Mouse (Mus musculus) hindbrain, embryonic 13.5 days (tissue): ENCODE data around the gene Cnpy1. TPM values are rescaled to one million over a fixed set of nuclear protein-coding genes. Genes with fewer than 3 reads are reported as not detected.

Experiments used
- ATAC-seq: fragments of 200-750 bp; cut with Nextera tagmentation; 2 replicates; pipeline ENCODE4 v1.8.0; 2017; ENCODE audit warnings: moderate TSS enrichment; ENCODE audit not compliant: low FRiP score
- H3K27ac ChIP-seq: fragments of 300-500 bp; sonication (generic); 2 replicates; pipeline ENCODE4 v1.5.1; 2015; ENCODE audit warnings: inconsistent platforms, mild to moderate bottlenecking, moderate library complexity
- H3K27me3 ChIP-seq: fragments of 300-500 bp; sonication (generic); 2 replicates; pipeline ENCODE4 v1.6.1; 2015; ENCODE audit warnings: mild to moderate bottlenecking, inconsistent platforms
- H3K36me3 ChIP-seq: fragments of 300-500 bp; sonication (generic); 2 replicates; pipeline ENCODE4 v1.6.1; 2015; ENCODE audit warnings: mild to moderate bottlenecking, inconsistent platforms
- H3K4me1 ChIP-seq: fragments of 300-500 bp; sonication (generic); replicated peaks from 2 replicates; pipeline ENCODE4 v1.6.1; 2015; ENCODE audit warnings: inconsistent platforms
- H3K4me2 ChIP-seq: fragments of 300-500 bp; sonication (generic); 2 replicates; pipeline ENCODE4 v1.6.1; 2015; ENCODE audit warnings: inconsistent platforms, mild to moderate bottlenecking, moderate library complexity
- H3K4me3 ChIP-seq: fragments of 300-500 bp; sonication (generic); 2 replicates; pipeline ENCODE4 v1.5.1; 2015; ENCODE audit warnings: mild to moderate bottlenecking, inconsistent platforms
- H3K9ac ChIP-seq: fragments of 300-500 bp; sonication (generic); 2 replicates; pipeline ENCODE4 v1.6.1; 2015; ENCODE audit warnings: mild to moderate bottlenecking, inconsistent platforms
- H3K9me3 ChIP-seq: fragments of 300-500 bp; sonication (generic); 2 replicates; pipeline ENCODE4 v1.6.1; 2016; ENCODE audit warnings: inconsistent platforms
- WGBS: fragments of 180-500 bp; shearing (Covaris S2); methylation state at CpG from one replicate; pipeline ENCODE4 v1.1.7; 2015; 5-methylcytosine and 5-hydroxymethylcytosine counted together
- polyA plus RNA-seq: library from polyadenylated mRNA; unstranded; fragments of >200 nt; fragmentation: Nextera tagmentation; extraction: Ambion mirVana; gene quantifications from 2 replicates; pipeline ENCODE4 v1.2.1, GENCODE M21; 2015

Cnpy1 gene
- polyA plus RNA-seq, 1 experiment from 2014 or later: 33.9 TPM

- ATAC-seq: no peak
- Histone ChIP-seq H3K4me3 (no peak overlapping the region), H3K9me3 (no peaks in the 10 kb centered on the region), H3K27ac (no peak overlapping the region), H3K4me1 (no peaks in the 10 kb centered on the region), H3K27me3 (peaks cover 6% of the 10 kb centered on the region; the same call in 1 of the 2 replicates), H3K36me3 (no peaks in the 10 kb centered on the region), H3K9ac (no peak overlapping the region), H3K4me2 (no peak overlapping the region)
- 89% methylated on average over 1 of the region's 1 CpGs for WGBS
These were observed 14.3 kb upstream of the Cnpy1 start for GRCm38 (mm10) chr5:28259939-28260338.

DNA sequence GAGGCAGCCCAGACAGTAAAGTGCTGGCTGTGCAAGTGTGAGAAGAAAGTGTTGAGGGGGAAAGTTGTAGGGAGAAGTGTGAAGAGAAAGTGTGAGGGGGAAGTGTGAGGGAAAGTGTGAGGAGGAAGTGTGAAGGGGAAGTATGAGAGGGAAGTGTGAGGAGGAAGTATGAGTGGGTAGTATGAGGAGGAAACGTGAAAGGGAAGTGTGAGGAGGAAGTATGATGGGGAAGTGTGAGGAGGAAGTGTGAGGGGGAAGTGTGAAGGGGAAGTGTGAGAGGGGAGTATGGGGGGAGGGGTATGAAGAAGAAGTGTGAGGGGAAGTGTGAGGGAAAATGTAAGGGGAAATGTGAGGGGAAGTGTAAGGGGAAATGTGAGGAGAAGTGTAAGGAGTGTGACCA lies 13.8 kb upstream of the Cnpy1 start:
- Histone ChIP-seq H3K27me3 (peaks cover 6% of the 10 kb centered on the region; the same call in 1 of the 2 replicates), H3K4me1 (no peaks in the 10 kb centered on the region), H3K4me2 (no peak overlapping the region), H3K9ac (no peak overlapping the region), H3K27ac (no peak overlapping the region), H3K36me3 (no peaks in the 10 kb centered on the region), H3K4me3 (no peak overlapping the region), H3K9me3 (no peaks in the 10 kb centered on the region)
- 69% methylated on average over 1 of the region's 1 CpGs for WGBS
- ATAC-seq: no peak

DNA sequence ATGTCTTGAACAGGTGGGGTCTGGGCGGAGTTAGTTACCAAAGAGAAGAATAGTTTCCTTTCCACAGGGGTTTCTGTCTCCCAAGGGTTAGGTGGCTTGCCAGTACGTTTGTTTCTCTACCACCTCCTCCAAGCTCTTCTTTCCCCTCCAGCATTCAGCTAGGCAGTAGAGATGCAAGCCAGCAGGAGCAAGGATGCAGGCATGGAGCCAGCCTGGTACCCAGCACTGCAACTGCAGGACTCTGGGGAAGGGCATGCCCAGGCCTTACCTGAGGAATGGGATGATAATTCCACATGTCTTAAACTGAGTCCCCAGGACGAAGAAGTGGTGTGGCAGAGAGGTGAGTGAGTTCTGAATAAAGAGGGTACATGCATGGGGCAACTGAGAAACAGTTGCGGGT lies 12.2 kb upstream of the Cnpy1 start:
- no peak overlapping the region for H3K4me3 ChIP-seq
- H3K9me3 ChIP-seq: no peaks in the 10 kb centered on the region
- no peak overlapping the region for H3K9ac ChIP-seq
- no peak overlapping the region for H3K27ac ChIP-seq
- no peaks in the 10 kb centered on the region for H3K36me3 ChIP-seq
- ATAC-seq: no peak
- no peaks in the 10 kb centered on the region for H3K4me1 ChIP-seq
- 80% methylated on average over 4 of the region's 4 CpGs for WGBS
- H3K4me2 ChIP-seq: no peak overlapping the region
- H3K27me3 ChIP-seq: peaks cover 6% of the 10 kb centered on the region; the same call in 1 of the 2 replicates

DNA sequence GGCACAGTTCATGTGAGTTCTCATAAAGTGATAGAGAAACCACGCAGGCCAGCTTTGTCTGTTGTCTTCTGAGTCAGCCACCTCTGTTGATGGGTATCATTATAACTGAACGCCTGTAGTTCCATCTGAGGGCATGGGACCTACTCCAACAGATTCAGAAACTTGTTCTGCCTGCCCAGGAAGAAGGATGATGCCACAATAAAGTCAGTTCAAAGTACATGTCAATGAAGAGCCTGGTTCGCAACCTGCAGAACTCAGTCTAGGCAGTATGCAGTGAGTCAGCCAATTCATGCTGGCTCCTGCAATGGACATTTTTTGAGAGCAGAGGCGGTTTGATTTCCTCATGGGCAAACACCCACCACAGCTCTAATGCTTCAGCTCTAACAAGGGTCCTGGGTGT lies 7.4 kb upstream of the Cnpy1 start:
- no peaks in the 10 kb centered on the region for H3K9me3 ChIP-seq
- WGBS: 89% methylated on average over 4 of the region's 4 CpGs
- no peak overlapping the region for H3K4me3 ChIP-seq
- peaks cover 12% of the 10 kb centered on the region for H3K4me1 ChIP-seq
- no peak for ATAC-seq
- no peak overlapping the region for H3K27ac ChIP-seq
- H3K27me3 ChIP-seq: no peaks in the 10 kb centered on the region
- no peak overlapping the region for H3K4me2 ChIP-seq
- H3K36me3 ChIP-seq: no peaks in the 10 kb centered on the region
- H3K9ac ChIP-seq: no peak overlapping the region

GRCm38 (mm10) chr5:28252260-28252659 lies 6.7 kb upstream of the Cnpy1 start:
- Histone ChIP-seq H3K27me3 (no peaks in the 10 kb centered on the region), H3K36me3 (no peaks in the 10 kb centered on the region), H3K9me3 (no peaks in the 10 kb centered on the region), H3K27ac (no peak overlapping the region), H3K4me1 (peaks cover 12% of the 10 kb centered on the region), H3K4me2 (no peak overlapping the region), H3K9ac (no peak overlapping the region), H3K4me3 (no peak overlapping the region)
- no peak for ATAC-seq
- 83% methylated on average over 4 of the region's 4 CpGs for WGBS

GRCm38 (mm10) chr5:28251211-28251764 lies 5.7 kb upstream of the Cnpy1 start:
- WGBS: 32% methylated on average over 4 of the region's 4 CpGs
- no peak overlapping the region for H3K4me3 ChIP-seq
- H3K27me3 ChIP-seq: no peaks in the 10 kb centered on the region
- ATAC-seq: no peak
- no peaks in the 10 kb centered on the region for H3K36me3 ChIP-seq
- no peaks in the 10 kb centered on the region for H3K9me3 ChIP-seq
- H3K4me2 ChIP-seq: no peak overlapping the region
- H3K9ac ChIP-seq: no peak overlapping the region
- no peak overlapping the region for H3K27ac ChIP-seq
- peaks cover 12% of the 10 kb centered on the region for H3K4me1 ChIP-seq

DNA sequence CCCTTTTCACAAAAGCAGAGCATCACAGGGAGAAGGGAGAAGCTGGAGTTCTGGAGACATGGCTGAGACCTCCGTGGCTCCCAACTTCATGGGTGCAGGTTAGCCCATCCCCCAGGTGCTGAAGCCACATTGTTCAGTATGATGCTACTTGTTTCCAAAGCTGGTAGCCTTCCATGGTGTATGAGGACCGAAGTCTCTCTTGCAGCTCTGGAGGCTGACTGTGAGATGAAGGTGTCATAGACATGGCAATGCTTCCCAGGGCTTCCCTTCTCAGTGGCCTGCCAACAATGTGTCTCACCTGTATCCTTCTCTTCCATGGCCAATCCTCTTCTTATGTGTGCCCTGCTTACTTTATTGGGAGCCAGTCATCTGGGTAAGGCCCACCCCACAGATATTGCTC lies 4.9 kb upstream of the Cnpy1 start:
- no peak overlapping the region for H3K27ac ChIP-seq
- WGBS: 95% methylated on average over 2 of the region's 2 CpGs
- H3K9me3 ChIP-seq: no peaks in the 10 kb centered on the region

DNA sequence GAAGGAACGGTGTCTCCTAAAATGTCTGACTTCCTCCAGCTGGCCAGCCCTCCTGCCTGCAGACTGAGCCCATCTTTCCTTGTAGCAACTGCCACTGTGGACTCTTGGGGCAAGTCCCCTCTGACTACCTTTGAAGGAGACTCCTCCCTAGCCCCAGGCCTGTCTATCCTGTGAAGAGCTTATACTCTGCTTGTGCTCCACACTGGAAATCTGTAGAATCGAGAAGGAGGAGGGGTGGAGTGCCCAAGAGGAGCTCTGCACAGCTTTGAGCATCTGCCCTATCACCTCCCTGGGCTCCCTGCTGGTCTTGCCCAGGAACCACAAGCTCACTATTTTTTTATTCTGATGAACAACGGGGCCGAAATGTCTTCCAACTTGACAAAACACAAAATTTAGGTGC lies 485 bp downstream of the Cnpy1 start:
- H3K36me3 ChIP-seq: no peaks in the 10 kb centered on the region
- no peaks in the 10 kb centered on the region for H3K27me3 ChIP-seq
- ATAC-seq: no peak
- H3K4me2 ChIP-seq: no peak overlapping the region
- H3K9ac ChIP-seq: no peak overlapping the region
- H3K9me3 ChIP-seq: no peaks in the 10 kb centered on the region
- H3K4me1 ChIP-seq: peaks cover 3% of the 10 kb centered on the region; the same call in 1 of the 2 replicates
- 59% methylated on average over 4 of the region's 4 CpGs for WGBS
- H3K27ac ChIP-seq: peak overlapping the region; percentile 48; the same call in 1 of the 2 replicates
- no peak overlapping the region for H3K4me3 ChIP-seq

More for the DNA sequence above, 4.9 kb upstream of the Cnpy1 start:
- no peak for ATAC-seq
- peaks cover 12% of the 10 kb centered on the region for H3K4me1 ChIP-seq
- no peak overlapping the region for H3K4me3 ChIP-seq
- no peaks in the 10 kb centered on the region for H3K27me3 ChIP-seq
- H3K4me2 ChIP-seq: no peak overlapping the region
- H3K9ac ChIP-seq: no peak overlapping the region
- no peaks in the 10 kb centered on the region for H3K36me3 ChIP-seq

GRCm38 (mm10) chr5:28243501-28244177 lies 2.0 kb downstream of the Cnpy1 start:
- Histone ChIP-seq H3K36me3 (no peaks in the 10 kb centered on the region), H3K4me2 (no peak overlapping the region), H3K9me3 (no peaks in the 10 kb centered on the region), H3K27me3 (no peaks in the 10 kb centered on the region), H3K9ac (no peak overlapping the region), H3K4me3 (no peak overlapping the region), H3K27ac (no peak overlapping the region), H3K4me1 (peaks cover 2% of the 10 kb centered on the region; the same call in 1 of the 2 replicates)
- ATAC-seq: no peak
- WGBS: 81% methylated on average over 8 of the region's 8 CpGs

DNA sequence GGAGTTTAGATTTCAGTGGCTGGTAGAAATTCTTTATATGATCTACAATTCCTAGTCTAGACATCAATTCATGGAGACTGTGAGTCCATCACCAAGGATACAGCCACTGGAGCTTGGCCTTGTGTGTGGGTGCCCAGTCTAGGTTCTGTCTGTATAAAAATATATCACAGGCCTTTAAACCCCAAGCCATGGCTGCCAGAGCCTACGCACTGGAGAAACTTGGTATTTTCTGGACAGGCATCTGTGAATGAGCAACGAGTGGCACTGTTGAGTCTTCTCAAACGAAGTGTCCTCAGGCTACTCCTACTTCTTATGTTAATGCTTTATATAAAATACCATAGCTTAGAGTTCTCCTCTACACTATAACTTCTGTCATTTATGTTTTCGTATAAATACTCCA lies 4.2 kb downstream of the Cnpy1 start:
- no peaks in the 10 kb centered on the region for H3K36me3 ChIP-seq
- H3K27me3 ChIP-seq: no peaks in the 10 kb centered on the region
- ATAC-seq: no peak
- H3K27ac ChIP-seq: no peak overlapping the region
- H3K9me3 ChIP-seq: no peaks in the 10 kb centered on the region
- 82% methylated on average over 4 of the region's 4 CpGs for WGBS
- no peak overlapping the region for H3K9ac ChIP-seq
- H3K4me2 ChIP-seq: no peak overlapping the region
- peaks cover 10% of the 10 kb centered on the region for H3K4me1 ChIP-seq
- no peak overlapping the region for H3K4me3 ChIP-seq

- Histone ChIP-seq H3K4me1 (peaks cover 16% of the 10 kb centered on the region), H3K27ac (no peak overlapping the region), H3K4me3 (no peak overlapping the region), H3K27me3 (no peaks in the 10 kb centered on the region), H3K9ac (no peak overlapping the region), H3K9me3 (no peaks in the 10 kb centered on the region), H3K36me3 (no peaks in the 10 kb centered on the region), H3K4me2 (no peak overlapping the region)
- WGBS: 86% methylated on average over 5 of the region's 5 CpGs
- no peak for ATAC-seq
These were observed 5.8 kb downstream of the Cnpy1 start for GRCm38 (mm10) chr5:28239829-28240228.

DNA sequence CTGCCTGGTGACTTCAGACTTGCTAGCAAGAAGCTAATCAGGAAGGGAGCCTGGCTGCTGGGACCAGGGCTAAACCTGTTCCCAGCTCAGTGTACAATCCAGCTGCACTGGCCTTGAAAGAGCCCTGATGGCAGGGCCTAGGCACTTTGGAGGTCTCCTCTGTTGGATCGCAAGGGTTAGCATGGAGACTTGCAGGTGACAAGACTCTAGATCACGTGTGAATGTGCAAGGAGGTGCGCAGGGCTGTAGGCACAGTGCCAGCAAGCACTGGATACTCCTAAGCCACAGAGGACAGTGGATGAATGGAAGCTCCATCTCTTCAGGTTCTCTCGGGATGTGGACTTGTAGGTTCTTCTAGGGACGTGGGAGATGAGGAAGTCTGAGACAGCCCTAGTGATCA lies 6.7 kb downstream of the Cnpy1 start:
- Histone ChIP-seq H3K4me2 (no peak overlapping the region), H3K4me3 (no peak overlapping the region), H3K27me3 (no peaks in the 10 kb centered on the region), H3K9ac (no peak overlapping the region), H3K9me3 (no peaks in the 10 kb centered on the region), H3K4me1 (peaks cover 16% of the 10 kb centered on the region), H3K27ac (no peak overlapping the region), H3K36me3 (no peaks in the 10 kb centered on the region)
- 84% methylated on average over 5 of the region's 5 CpGs for WGBS
- ATAC-seq: no peak

DNA sequence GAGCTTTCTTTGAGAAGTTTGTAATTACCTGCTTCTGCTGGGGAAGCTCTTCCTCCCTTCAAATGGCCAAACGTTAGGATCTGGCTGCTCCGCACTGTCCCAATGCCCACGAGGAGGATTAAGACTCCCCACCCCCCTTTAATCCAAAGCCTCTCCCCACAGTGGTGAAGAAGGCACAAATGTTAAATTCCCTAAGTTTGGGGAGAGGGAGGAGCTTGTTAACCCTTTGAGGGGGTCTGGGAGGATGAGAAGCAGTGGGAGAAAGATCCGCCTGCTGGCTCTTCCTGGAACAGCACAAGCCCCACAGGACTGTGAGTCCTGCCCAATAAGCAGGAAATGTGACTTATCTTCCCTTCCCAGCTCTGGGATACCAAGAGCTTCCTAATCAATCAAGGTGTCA lies 7.5 kb downstream of the Cnpy1 start:
- H3K36me3 ChIP-seq: no peaks in the 10 kb centered on the region
- no peak overlapping the region for H3K4me3 ChIP-seq
- no peak overlapping the region for H3K9ac ChIP-seq
- peak; percentile 49 for ATAC-seq
- no peak overlapping the region for H3K4me2 ChIP-seq
- H3K4me1 ChIP-seq: peaks cover 16% of the 10 kb centered on the region
- no peaks in the 10 kb centered on the region for H3K9me3 ChIP-seq
- 13% methylated on average over 4 of the region's 4 CpGs for WGBS
- H3K27me3 ChIP-seq: no peaks in the 10 kb centered on the region
- H3K27ac ChIP-seq: no peak overlapping the region
